Mouse (Mus musculus) c-Kit-positive CD71-positive TER-119-negative erythroid progenitor cells, embryonic 14.5 days (primary cell): ENCODE data around the gene Kif12.

Source experiments
- DNase-seq: peaks from one replicate; pipeline ENCODE4 v3.0.0-alpha.2; 2013; ENCODE audit warnings: low read depth

Gene Kif12

GRCm38 (mm10) chr4:63171969-63172685 lies at the start of gene Kif12:
TSS of gene Kif12 (minus strand) at chr4:63172131.
- DNase-seq, result no peak

GRCm38 (mm10) chr4:63221096-63221958 lies 49.4 kb upstream of the Kif12 start:
- no peak for DNase-seq

- no peak for DNase-seq
These were observed 47.7 kb upstream of the Kif12 start for GRCm38 (mm10) chr4:63219635-63220034.

DNA sequence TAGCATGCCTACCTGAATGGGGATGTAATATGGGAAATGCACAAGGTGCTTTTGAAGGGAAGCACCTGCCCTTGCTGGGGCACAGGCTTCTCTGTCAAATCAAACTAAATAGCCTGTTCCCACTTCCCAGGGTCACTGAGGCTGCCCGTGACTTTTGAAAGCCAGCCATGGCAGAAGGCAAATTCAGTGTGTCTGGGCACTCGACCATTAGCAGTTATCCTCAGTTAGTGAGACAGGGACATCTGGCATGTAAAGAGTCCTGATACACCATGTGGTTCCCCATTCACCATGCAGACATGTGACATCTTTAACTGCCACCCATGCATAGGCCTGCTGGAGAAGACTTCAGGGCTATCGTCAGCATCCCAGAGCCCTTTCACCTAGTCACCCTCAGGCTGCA lies 47.1 kb upstream of the Kif12 start:
- no peak for DNase-seq

GRCm38 (mm10) chr4:63217513-63217912 lies 45.6 kb upstream of the Kif12 start:
- DNase-seq, result no peak

- DNase-seq, result no peak
These were observed 44.6 kb upstream of the Kif12 start for GRCm38 (mm10) chr4:63216566-63216965.

GRCm38 (mm10) chr4:63215993-63216531 lies 44.1 kb upstream of the Kif12 start:
- DNase-seq, result no peak

DNA sequence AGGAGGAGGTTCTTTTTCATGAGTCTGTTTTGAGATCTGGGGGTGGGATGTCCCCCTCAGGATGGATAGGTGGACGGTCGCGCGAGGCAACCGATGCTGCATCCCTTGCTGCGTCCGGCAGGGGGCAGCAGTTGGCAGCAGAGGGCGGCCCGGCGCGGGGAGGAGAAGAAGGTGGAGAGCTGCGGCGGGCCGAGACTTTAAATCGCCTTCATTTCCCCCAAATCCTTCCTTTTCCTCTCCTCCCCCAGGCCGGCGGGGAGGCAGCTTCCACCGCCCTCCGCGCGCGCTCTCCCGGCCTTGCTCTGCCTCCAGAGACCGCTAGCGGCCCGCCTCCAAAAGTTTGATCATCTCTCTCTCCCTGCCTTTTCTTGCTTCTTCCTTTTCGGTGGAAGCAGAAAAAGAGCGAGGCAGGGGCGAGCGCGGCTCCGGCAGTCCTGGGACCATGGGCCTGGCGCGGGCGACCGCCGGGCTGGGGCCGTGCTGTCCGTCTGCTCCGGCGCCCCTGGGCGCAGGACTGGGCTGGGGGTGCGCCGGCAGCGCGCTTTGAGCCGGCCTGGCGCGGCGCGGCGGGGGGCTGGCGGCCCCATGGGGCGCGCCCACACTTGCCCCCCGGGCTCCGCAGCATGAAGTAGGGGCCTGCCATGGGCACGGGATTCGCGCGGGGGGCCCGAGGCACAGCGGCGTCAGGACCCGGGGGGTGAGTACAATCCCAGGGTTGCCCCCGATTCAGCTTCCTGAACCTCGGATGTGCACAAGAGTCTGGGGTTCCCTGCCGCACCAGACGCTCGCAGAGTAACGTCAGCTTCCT lies 43.5 kb upstream of the Kif12 start:
- DNase-seq, result peak; percentile 9

- no peak for DNase-seq
These were observed 42.1 kb upstream of the Kif12 start, which contains the start of gene Col27a1 for GRCm38 (mm10) chr4:63213907-63214621. TSS of gene Col27a1 (plus strand) at chr4:63214004.

GRCm38 (mm10) chr4:63205583-63205982 lies 33.7 kb upstream of the Kif12 start:
- no peak for DNase-seq

- no peak for DNase-seq
These were observed 31.9 kb upstream of the Kif12 start for GRCm38 (mm10) chr4:63203874-63204273.

GRCm38 (mm10) chr4:63199366-63199765 lies 27.4 kb upstream of the Kif12 start:
- DNase-seq, result no peak

GRCm38 (mm10) chr4:63194366-63194765 lies 22.4 kb upstream of the Kif12 start:
- no peak for DNase-seq

- no peak for DNase-seq
These were observed 19.7 kb upstream of the Kif12 start for GRCm38 (mm10) chr4:63191641-63192040.

- no peak for DNase-seq
These were observed 14.4 kb upstream of the Kif12 start for GRCm38 (mm10) chr4:63186281-63186870.

DNA sequence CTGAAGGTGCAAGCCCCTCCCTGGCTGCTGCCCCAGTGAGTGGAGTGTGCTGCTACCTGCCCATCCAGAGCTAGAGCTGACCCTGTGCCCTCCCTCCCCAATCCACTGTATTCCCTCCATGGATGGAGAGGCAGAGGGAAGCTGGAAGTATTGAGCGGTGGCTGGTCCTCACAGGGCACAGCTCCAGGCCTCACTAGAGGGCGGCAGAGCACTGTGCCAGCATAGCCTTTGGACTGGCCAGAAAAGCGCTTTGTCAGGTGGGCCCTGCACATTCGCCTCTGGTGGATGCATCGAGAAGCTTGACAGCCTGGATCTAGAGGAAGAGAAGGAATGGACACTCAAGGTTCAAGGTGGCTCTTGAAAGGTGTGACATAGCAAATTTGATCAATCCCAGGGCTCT lies 9.6 kb upstream of the Kif12 start:
- no peak for DNase-seq

GRCm38 (mm10) chr4:63171122-63171521 lies 809 bp downstream of the Kif12 start:
- no peak for DNase-seq

GRCm38 (mm10) chr4:63170061-63170460 lies 1.9 kb downstream of the Kif12 start:
- DNase-seq, result no peak

DNA sequence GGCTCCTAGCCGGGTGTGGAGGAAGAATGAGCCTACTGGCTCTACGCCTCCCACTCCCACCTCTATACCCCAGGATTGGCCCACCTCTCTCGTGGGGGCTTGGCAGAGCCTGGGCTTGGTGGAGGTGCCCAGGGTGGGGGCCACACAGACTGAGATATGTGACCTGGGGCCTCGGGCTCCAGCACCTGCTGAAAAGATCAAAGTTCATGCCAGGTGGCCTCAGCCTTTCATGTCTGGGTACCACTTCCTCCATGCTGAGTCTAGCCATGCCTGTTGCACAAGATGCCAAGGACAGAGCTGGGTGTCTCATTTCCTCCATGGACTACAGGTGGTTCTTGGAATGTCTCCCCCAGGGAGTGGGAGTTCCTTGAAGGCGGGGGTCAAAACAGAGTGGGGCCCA lies 5.6 kb downstream of the Kif12 start:
- no peak for DNase-seq

DNA sequence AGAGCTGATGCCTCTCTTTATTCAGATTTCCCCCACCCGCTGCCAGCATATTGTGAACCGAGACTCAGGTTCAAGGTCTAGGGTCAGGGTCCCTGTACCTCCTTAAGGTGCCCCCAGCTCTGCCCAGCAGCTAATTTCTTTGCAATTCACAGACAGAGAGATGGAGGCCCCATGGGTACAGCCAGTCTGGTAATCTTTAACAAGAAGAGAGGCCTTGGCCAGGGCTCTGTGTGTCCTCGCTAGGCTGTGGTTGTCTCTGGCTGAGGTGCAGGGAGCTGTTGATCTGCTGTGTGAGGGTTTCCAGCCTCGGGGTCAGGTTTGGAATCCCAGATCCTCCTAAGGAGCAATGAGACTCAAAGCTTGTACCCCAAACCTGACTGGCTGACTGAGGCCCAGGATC lies 6.3 kb downstream of the Kif12 start:
- no peak for DNase-seq

DNA sequence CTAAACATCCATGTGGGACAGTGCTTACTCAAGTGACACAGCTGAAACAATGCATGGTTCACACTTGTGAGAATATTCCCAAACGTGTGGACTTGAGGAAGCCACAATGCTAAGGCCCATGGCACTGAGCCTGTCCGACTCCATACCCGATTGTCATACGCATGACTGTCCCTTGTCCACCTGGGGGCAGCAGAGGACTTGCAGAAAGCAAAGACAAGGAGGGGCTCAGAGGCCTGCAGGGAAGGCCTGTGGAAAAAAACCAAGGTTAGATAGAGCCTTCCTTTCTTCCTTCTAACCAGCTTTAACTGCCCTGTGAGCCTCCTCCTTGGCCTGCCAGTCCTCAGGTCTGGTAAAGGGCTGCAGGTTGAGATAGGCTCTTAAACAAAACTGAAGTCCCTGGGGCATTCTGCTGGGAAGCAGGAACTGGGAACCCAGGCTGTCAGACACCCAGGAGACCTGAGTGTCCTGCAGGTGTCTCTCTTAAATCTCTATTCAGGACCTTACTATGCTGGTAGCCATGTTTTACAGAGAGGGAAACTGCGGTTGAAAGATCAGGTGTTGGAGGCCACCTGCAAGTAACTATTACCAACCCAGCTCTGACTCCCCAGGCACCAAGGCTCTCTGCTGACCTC lies 12.9 kb downstream of the Kif12 start:
- DNase-seq, result peak; percentile 19
